Mouse (Mus musculus) midbrain, embryonic 16.5 days (tissue): Measurements from ENCODE around the gene Mypn. TPM values are rescaled to one million over a fixed set of nuclear protein-coding genes. Genes with fewer than 3 reads are reported as not detected.

ENCODE experiments used
- ATAC-seq: fragments of 200-750 bp; cut with Nextera tagmentation; 2 replicates; pipeline ENCODE4 v1.8.0; 2017; ENCODE audit warnings: moderate TSS enrichment
- H3K27ac ChIP-seq: fragments of 300-500 bp; sonication (generic); 2 replicates; pipeline ENCODE4 v1.5.1; 2014; ENCODE audit warnings: mild to moderate bottlenecking, low read length, mixed read lengths
- H3K27me3 ChIP-seq: fragments of 300-500 bp; sonication (generic); 2 replicates; pipeline ENCODE4 v1.6.1; 2014; ENCODE audit warnings: low read depth, low read length, mixed read lengths; ENCODE audit not compliant: control insufficient read depth, insufficient read depth
- H3K36me3 ChIP-seq: fragments of 300-500 bp; sonication (generic); 2 replicates; pipeline ENCODE4 v1.6.1; 2014; ENCODE audit warnings: mild to moderate bottlenecking, low read length, moderate library complexity, mixed read lengths; ENCODE audit not compliant: control insufficient read depth, insufficient read depth
- H3K4me1 ChIP-seq: fragments of 300-500 bp; sonication (generic); 2 replicates; pipeline ENCODE4 v1.6.1; 2014; ENCODE audit warnings: mild to moderate bottlenecking, low read length, mixed read lengths; ENCODE audit not compliant: control insufficient read depth, insufficient read depth
- H3K4me2 ChIP-seq: fragments of 300-500 bp; sonication (generic); 2 replicates; pipeline ENCODE4 v1.6.1; 2014; ENCODE audit warnings: mild to moderate bottlenecking, low read length, mixed read lengths
- H3K4me3 ChIP-seq: fragments of 300-500 bp; sonication (generic); 2 replicates; pipeline ENCODE4 v1.5.1; 2014; ENCODE audit warnings: low read depth, mild to moderate bottlenecking, low read length, moderate library complexity, mixed read lengths
- H3K9ac ChIP-seq: fragments of 300-500 bp; sonication (generic); 2 replicates; pipeline ENCODE4 v1.6.1; 2014; ENCODE audit warnings: low read depth, low read length, mixed read lengths
- H3K9me3 ChIP-seq: fragments of 300-500 bp; sonication (generic); replicated peaks from 2 replicates; pipeline ENCODE4 v1.6.1; 2014; ENCODE audit warnings: mild to moderate bottlenecking, low read length, mixed read lengths; ENCODE audit not compliant: control insufficient read depth, poor library complexity, severe bottlenecking
- WGBS: fragments of 180-500 bp; shearing (Covaris S2); extraction: QIAGEN DNeasy Blood & Tissue Kit; methylation state at CpG from one replicate; pipeline ENCODE4 v1.1.7; 2014; 5-methylcytosine and 5-hydroxymethylcytosine counted together
- polyA plus RNA-seq: library from polyadenylated mRNA; unstranded; fragments of >200 nt; fragmentation: Nextera tagmentation; extraction: Ambion mirVana; gene quantifications from 2 replicates; pipeline ENCODE4 v1.2.1, GENCODE M21; 2015

The Mypn gene
- polyA plus RNA-seq, 1 experiment from 2014 or later = 0.64 TPM

- no peak overlapping the region for H3K4me3 ChIP-seq
- H3K27ac ChIP-seq = no peak overlapping the region
- H3K4me1 ChIP-seq = peaks cover 10% of the 10 kb centered on the region
- 71% methylated on average over 9 of the region's 10 CpGs for WGBS
- no peak overlapping the region for H3K9ac ChIP-seq
- H3K36me3 ChIP-seq = no peaks in the 10 kb centered on the region
- H3K4me2 ChIP-seq = no peak overlapping the region
- no peaks in the 10 kb centered on the region for H3K9me3 ChIP-seq
- H3K27me3 ChIP-seq = no peaks in the 10 kb centered on the region
- no peak for ATAC-seq
Observed at GRCm38 (mm10) chr10:63092616-63093550, 110.9 kb downstream of the Mypn start.

- H3K4me2 ChIP-seq = no peak overlapping the region
- H3K36me3 ChIP-seq = no peaks in the 10 kb centered on the region
- H3K4me1 ChIP-seq = peaks cover 10% of the 10 kb centered on the region
- no peak overlapping the region for H3K4me3 ChIP-seq
- no peaks in the 10 kb centered on the region for H3K9me3 ChIP-seq
- no peaks in the 10 kb centered on the region for H3K27me3 ChIP-seq
- H3K27ac ChIP-seq = no peak overlapping the region
- no peak for ATAC-seq
- WGBS = 83% methylated on average over 7 of the region's 7 CpGs
- no peak overlapping the region for H3K9ac ChIP-seq
Observed at GRCm38 (mm10) chr10:63091915-63092314, 111.8 kb downstream of the Mypn start.

DNA sequence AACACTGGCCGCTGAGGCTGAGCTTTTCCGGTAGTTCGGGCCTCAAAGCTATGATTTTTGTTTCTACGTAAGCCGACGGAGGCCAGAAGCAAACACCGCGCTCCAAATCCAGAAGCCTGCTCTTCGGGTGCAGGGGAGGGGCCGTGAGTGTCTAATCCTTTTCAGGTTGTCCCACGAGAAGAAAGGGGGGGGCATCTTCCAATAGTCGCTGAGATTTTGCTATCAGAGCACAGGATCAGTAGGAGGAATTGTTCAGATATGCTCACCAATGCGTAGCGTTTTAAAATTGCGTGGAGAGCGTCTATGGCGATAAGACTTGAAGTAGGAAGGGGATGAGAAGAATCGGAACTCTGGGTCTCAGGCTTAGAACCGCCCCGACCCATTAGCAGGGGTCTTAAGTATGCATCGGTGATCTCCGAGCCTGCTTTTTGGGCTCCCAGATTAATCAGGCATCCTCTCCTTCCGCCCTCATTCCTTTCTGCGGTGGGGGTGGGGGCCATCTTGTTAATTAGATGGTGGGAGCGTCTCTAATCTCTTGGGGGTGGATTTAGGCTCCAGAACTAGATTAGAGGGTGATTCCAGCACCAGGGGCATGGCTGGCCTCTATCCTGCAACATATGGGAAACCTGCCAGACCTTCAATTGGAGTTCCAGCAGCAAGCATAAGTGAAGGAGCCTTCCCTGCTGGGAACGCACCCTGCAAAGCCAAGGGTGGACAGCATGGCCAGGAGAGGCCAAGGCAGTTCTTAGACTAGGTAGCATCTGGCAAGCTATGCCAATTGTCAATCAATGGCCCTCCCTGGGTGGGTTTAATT is 113.8 kb downstream of the Mypn start:
- peak overlapping the region; percentile 61 for H3K4me2 ChIP-seq
- no peaks in the 10 kb centered on the region for H3K36me3 ChIP-seq
- H3K4me1 ChIP-seq = peaks cover 10% of the 10 kb centered on the region
- H3K27me3 ChIP-seq = no peaks in the 10 kb centered on the region
- 3% methylated on average over 26 of the region's 26 CpGs for WGBS
- peak; percentile 17; the same call in 1 of the 2 replicates for ATAC-seq
- no peak overlapping the region for H3K27ac ChIP-seq
- no peaks in the 10 kb centered on the region for H3K9me3 ChIP-seq
- peak overlapping the region; percentile 33 for H3K4me3 ChIP-seq
- peak overlapping the region; percentile 47 for H3K9ac ChIP-seq

DNA sequence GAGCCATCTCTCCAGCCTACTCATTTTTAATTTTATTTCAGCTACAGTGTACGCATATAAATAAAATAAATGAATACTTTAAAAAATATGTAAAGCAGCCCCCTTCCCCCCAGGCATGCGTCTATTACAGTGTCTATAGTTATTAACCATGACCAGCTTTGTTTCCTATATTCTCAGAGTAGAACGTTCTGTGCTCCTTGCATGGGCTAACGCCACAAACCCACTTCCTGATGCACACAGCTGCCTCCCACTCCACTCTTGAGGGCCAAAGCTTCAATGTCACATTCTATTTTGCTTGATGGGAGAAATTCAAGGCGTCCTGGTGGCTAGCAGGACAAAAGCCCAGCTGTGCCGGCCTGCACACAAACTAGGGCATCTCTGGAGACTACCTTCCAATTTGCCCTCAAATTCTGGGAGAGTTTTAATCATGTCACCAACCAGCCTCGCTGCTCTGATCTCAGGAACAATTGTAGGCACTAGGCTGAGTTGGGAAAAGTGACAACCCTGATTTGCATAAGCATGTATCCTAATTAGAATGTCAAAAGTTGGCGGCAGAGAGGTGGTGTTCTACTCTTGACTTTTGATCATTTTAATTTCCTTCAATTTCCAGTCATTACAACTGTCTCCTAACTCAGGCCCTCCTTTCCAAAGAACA is 114.5 kb downstream of the Mypn start:
- no peaks in the 10 kb centered on the region for H3K36me3 ChIP-seq

DNA sequence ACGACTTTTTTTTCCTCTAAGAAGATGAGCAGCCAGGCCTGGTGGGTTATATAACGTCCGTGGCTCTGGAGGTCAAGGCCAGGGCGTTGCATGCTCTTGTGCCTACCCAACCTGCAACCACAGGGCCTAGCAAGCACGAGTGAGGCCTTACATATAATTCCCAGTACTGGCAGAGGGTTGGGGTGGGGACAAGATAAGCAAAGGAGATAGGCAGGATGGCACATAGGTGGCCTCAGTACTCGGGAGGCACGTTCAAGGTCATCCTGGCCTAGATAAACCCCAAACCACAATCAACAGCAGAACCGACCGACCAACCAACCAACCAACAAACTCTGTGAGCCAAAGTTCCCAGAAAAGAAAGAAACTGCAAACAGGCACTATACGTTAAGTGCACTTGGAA is 117.4 kb downstream of the Mypn start:
- no peak overlapping the region for H3K4me3 ChIP-seq
- H3K9ac ChIP-seq = no peak overlapping the region
- H3K4me2 ChIP-seq = no peak overlapping the region
- H3K27ac ChIP-seq = no peak overlapping the region
- H3K36me3 ChIP-seq = no peaks in the 10 kb centered on the region
- H3K27me3 ChIP-seq = no peaks in the 10 kb centered on the region
- H3K9me3 ChIP-seq = no peaks in the 10 kb centered on the region
- ATAC-seq = no peak
- H3K4me1 ChIP-seq = peaks cover 10% of the 10 kb centered on the region
- WGBS = 89% methylated on average over 10 of the region's 10 CpGs

More for the DNA sequence above, 114.5 kb downstream of the Mypn start:
- no peak for ATAC-seq
- Histone ChIP-seq H3K9ac (peak overlapping the region; percentile 47; the same call in 1 of the 2 replicates), H3K9me3 (no peaks in the 10 kb centered on the region), H3K4me2 (peak overlapping the region; percentile 61), H3K4me1 (peaks cover 10% of the 10 kb centered on the region), H3K27me3 (no peaks in the 10 kb centered on the region), H3K27ac (no peak overlapping the region), H3K4me3 (peak overlapping the region; percentile 33)
- WGBS = 21% methylated on average over 8 of the region's 8 CpGs

GRCm38 (mm10) chr10:63065988-63066387 is 137.8 kb downstream of the Mypn start:
- Histone ChIP-seq H3K9me3 (0 out of 2 replicates have a peak, but pooled peaks cover 2% of the 10 kb centered on the region), H3K36me3 (no peaks in the 10 kb centered on the region), H3K9ac (no peak overlapping the region), H3K4me1 (no peaks in the 10 kb centered on the region), H3K4me2 (no peak overlapping the region), H3K4me3 (no peak overlapping the region), H3K27me3 (no peaks in the 10 kb centered on the region), H3K27ac (no peak overlapping the region)
- WGBS = 5% methylated on average over 5 of the region's 5 CpGs
- ATAC-seq = peak; percentile 84

Other genes with a start within 250 kb of the Mypn start
- gene Rufy2, start 223.7 kb downstream of the Mypn start, polyA plus RNA-seq = 61.2 and 63.0 TPM in 2 replicates
- gene Hnrnph3, start 179.7 kb downstream of the Mypn start, polyA plus RNA-seq = 140 and 167 TPM in 2 replicates
- gene Pbld2, start 179.6 kb downstream of the Mypn start, polyA plus RNA-seq = 0.77 and 0.80 TPM in 2 replicates
- gene Pbld1, start 143.8 kb downstream of the Mypn start, polyA plus RNA-seq = 0.50 TPM in 2 replicates
- 2.3 and 2.6 TPM in 2 replicates for gene Atoh7, start 104.3 kb downstream of the Mypn start, polyA plus RNA-seq
- 26.4 and 31.8 TPM in 2 replicates for gene Herc4, start 39.9 kb upstream of the Mypn start, polyA plus RNA-seq
- 3.5 and 4.1 TPM in 2 replicates for gene Sirt1, start 177.8 kb upstream of the Mypn start, polyA plus RNA-seq
- 21.3 and 23.6 TPM in 2 replicates for gene Dnajc12, start 178.5 kb upstream of the Mypn start, polyA plus RNA-seq
- not detected in 2 replicates for gene Gm7075, start 217.8 kb upstream of the Mypn start, polyA plus RNA-seq
- 0.98 and 1.0 TPM in 2 replicates for gene Ctnna3, start 226.1 kb upstream of the Mypn start, polyA plus RNA-seq